16 mouse cellular contexts compared by ENCODE assay signal in genomic region chr8:113866530-113866929, GRCm38 (mm10). TPM values are rescaled to one million over a fixed set of nuclear protein-coding genes. Genes with fewer than 3 reads are reported as not detected.
DNase-seq lines count a peak whose midpoint lies in the region; ATAC-seq and TF ChIP-seq lines count a peak whose summit lies in the region.
"Had no signal": no experiment of that assay in that cellular context is flagged by ENCODE, and none has a peak within 500 bp of the region (broad histone marks: within the 10 kb centered on the region; RNA-seq: fewer than 3 reads in every experiment).

No protein-coding gene starts in this region.

- no peak overlapping the region for H3K4me2 ChIP-seq in forebrain, embryonic 15.5 days (replicated peaks)
- H3K4me2 ChIP-seq: embryonic facial prominence, embryonic 12.5 days; forebrain, embryonic 13.5 days; heart, embryonic 13.5 days; hindbrain, embryonic 15.5 days had no signal

- ATAC-seq in forebrain, embryonic 15.5 days (replicated peaks), result no peak
- ATAC-seq: forebrain, embryonic 13.5 days; intestine, postnatal 0 days had no signal

- no peaks in the 10 kb centered on the region for H3K36me3 ChIP-seq in forebrain, embryonic 15.5 days
- no peaks in the 10 kb centered on the region for H3K36me3 ChIP-seq in forebrain, embryonic 10.5 days (replicated peaks)
- H3K36me3 ChIP-seq: embryonic facial prominence, embryonic 12.5 days; heart, embryonic 13.5 days; hindbrain, embryonic 15.5 days had no signal

- H3K9me3 ChIP-seq in forebrain, embryonic 15.5 days, result no peaks in the 10 kb centered on the region
- no peaks in the 10 kb centered on the region for H3K9me3 ChIP-seq in forebrain, embryonic 10.5 days
- H3K9me3 ChIP-seq: embryonic facial prominence, embryonic 12.5 days; forebrain, embryonic 13.5 days; heart, embryonic 13.5 days; hindbrain, embryonic 15.5 days had no signal

- no peak for TF ChIP-seq CTCF in cerebellum, adult 2 months (IDR thresholded peaks at IDR 0.05; ENCODE audit: borderline replicate concordance, insufficient read depth, low read depth, low read length)

- TF ChIP-seq POLR2A in cerebellum, adult 2 months (IDR thresholded peaks at IDR 0.05; ENCODE audit: borderline replicate concordance, insufficient read depth, low read length), result no peak

- H3K9ac ChIP-seq in forebrain, embryonic 15.5 days (replicated peaks), result no peak overlapping the region
- H3K9ac ChIP-seq: embryonic facial prominence, embryonic 12.5 days; forebrain, embryonic 13.5 days; heart, embryonic 13.5 days; hindbrain, embryonic 15.5 days had no signal

- H3K4me3 ChIP-seq in forebrain, embryonic 15.5 days, result no peak overlapping the region
- H3K4me3 ChIP-seq in forebrain, embryonic 10.5 days, result no peak overlapping the region
- H3K4me3 ChIP-seq in cerebellum, adult 2 months (replicated peaks; ENCODE audit: insufficient read depth, low read depth, low read length), result no peak overlapping the region
- H3K4me3 ChIP-seq: embryonic facial prominence, embryonic 12.5 days; forebrain, embryonic 13.5 days; heart, embryonic 13.5 days; hindbrain, embryonic 15.5 days had no signal

- H3K27me3 ChIP-seq in forebrain, embryonic 15.5 days, result no peaks in the 10 kb centered on the region
- H3K27me3 ChIP-seq in forebrain, embryonic 10.5 days (ENCODE audit: poor library complexity, severe bottlenecking), result no peaks in the 10 kb centered on the region
- H3K27me3 ChIP-seq in cerebellum, adult 2 months (ENCODE audit: control insufficient read depth, insufficient read depth, low read length), result no peaks in the 10 kb centered on the region
- H3K27me3 ChIP-seq: embryonic facial prominence, embryonic 12.5 days; forebrain, embryonic 13.5 days; heart, embryonic 13.5 days; hindbrain, embryonic 15.5 days had no signal

- 66% methylated on average over 4 of the region's 4 CpGs for WGBS in forebrain, embryonic 15.5 days
- WGBS in forebrain, embryonic 10.5 days, result 79% methylated on average over 4 of the region's 4 CpGs
- WGBS in cerebellum, adult 2 months, result 35% methylated on average over 4 of the region's 4 CpGs

- H3K4me1 ChIP-seq in forebrain, embryonic 15.5 days, result peaks cover 14% of the 10 kb centered on the region
- H3K4me1 ChIP-seq in forebrain, embryonic 10.5 days, result no peaks in the 10 kb centered on the region
- peaks cover 23% of the 10 kb centered on the region for H3K4me1 ChIP-seq in cerebellum, adult 2 months (ENCODE audit: control insufficient read depth, insufficient read depth, low read length)
- H3K4me1 ChIP-seq: embryonic facial prominence, embryonic 12.5 days; heart, embryonic 13.5 days had no signal

- H3K27ac ChIP-seq in forebrain, embryonic 15.5 days (replicated peaks), result 0 out of 2 replicates have a peak overlapping the region, but pooled peaks have one; percentile 57
- no peak overlapping the region for H3K27ac ChIP-seq in forebrain, embryonic 10.5 days
- 0 out of 2 replicates have a peak overlapping the region, but pooled peaks have one; percentile 26 for H3K27ac ChIP-seq in cerebellum, adult 2 months (ENCODE audit: insufficient read depth, low read length)
- H3K27ac ChIP-seq: embryonic facial prominence, embryonic 12.5 days; forebrain, embryonic 13.5 days; heart, embryonic 13.5 days; hindbrain, embryonic 15.5 days had no signal

- DNase-seq in forebrain, embryonic 10.5 days (ENCODE audit: extremely low spot score, low spot score), result no peak
- DNase-seq in cerebellum, adult 2 months, result peak; percentile 48 to 69
- DNase-seq in cerebellum, postnatal 10 days, result peak; percentile 70 to 73
- no peak for DNase-seq in urinary bladder, postnatal 4 days (ENCODE audit: low spot score in 2 of 2)
- no peak for DNase-seq in spleen, postnatal 36 days (ENCODE audit: low spot score in 2 of 2)
- no peak for DNase-seq in ovary, postnatal 14 days (ENCODE audit: low spot score)
- DNase-seq: adrenal gland, postnatal 14 days; embryo, embryonic 11 days; gastrocnemius, postnatal 36 days; heart, postnatal 36 days had no signal

RNA-seq across cellular contexts. Expression of gene Adamts18, which starts 18.0 kb away (rescaled TPM):
- 22.1 and 23.3 TPM in 2 replicates for polyA plus RNA-seq in forebrain, embryonic 15.5 days (2015; fragmentation: Nextera tagmentation; extraction: Ambion mirVana)
- polyA plus RNA-seq in forebrain, embryonic 10.5 days (2016; fragmentation: Nextera tagmentation; extraction: Ambion mirVana), result 1.6 and 1.8 TPM in 2 replicates
- 9.6 and 12.3 TPM in 2 replicates for polyA plus RNA-seq in cerebellum, adult 2 months (2012; rRNA removed)

Comparison
In these comparisons a context has a peak if more than half of its experiments do, and no peak if none do; other contexts are left out.
1. DNase-seq: peak in cerebellum, adult 2 months (2 of 2) and cerebellum, postnatal 10 days (2 of 2); none in forebrain, embryonic 10.5 days (single experiment), urinary bladder, postnatal 4 days (0 of 2), spleen, postnatal 36 days (0 of 2) and ovary, postnatal 14 days (single experiment).